Mouse (Mus musculus) thymus, postnatal 4 days (tissue): ENCODE measurements around the gene Plb1.

Experiments used
- DNase-seq: peaks from one replicate; pipeline ENCODE4 v3.0.0; 2021

Gene Plb1

GRCm38 (mm10) chr5:32261251-32261650 is 28.7 kb downstream of the Plb1 start:
- no peak for DNase-seq

DNA sequence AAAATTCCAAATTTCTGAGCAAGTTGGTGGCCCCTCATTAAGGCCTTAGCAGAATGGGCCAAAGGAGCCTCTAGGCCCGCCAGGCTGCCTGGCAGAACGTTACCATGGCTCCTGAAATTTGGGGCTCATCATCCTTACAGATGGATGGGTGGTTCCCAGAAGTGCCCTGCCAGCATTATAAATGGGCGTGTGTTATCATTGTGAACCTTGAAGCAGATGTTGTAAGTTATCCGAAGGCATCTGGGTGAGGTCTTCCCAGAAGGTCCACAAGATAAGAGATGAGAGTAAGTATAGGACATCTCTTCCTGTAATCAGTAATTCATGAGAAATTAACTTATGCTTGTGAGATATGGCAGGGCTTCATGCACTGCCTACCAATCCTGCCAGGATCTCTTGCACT is 30.0 kb downstream of the Plb1 start:
- DNase-seq = no peak

DNA sequence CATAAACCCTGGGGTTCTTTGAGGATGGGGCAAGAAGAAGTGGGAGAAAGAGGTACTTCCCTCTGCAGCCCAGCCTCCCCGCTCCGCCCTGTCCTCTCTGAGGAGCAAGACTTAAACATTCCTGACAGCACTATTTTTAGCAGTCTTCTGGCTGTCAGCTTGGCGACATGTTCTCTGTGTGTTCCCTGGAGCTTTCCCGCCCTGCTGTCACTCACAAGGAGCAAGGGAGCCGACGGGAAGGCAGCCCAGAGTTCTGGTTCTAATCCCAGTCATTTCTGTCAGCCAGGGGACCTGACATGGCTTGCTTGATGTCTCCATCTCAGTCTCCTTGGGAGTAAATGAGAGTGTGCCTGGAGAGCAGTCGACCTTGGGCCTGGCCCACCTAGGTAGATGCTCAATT is 40.0 kb downstream of the Plb1 start:
- no peak for DNase-seq

DNA sequence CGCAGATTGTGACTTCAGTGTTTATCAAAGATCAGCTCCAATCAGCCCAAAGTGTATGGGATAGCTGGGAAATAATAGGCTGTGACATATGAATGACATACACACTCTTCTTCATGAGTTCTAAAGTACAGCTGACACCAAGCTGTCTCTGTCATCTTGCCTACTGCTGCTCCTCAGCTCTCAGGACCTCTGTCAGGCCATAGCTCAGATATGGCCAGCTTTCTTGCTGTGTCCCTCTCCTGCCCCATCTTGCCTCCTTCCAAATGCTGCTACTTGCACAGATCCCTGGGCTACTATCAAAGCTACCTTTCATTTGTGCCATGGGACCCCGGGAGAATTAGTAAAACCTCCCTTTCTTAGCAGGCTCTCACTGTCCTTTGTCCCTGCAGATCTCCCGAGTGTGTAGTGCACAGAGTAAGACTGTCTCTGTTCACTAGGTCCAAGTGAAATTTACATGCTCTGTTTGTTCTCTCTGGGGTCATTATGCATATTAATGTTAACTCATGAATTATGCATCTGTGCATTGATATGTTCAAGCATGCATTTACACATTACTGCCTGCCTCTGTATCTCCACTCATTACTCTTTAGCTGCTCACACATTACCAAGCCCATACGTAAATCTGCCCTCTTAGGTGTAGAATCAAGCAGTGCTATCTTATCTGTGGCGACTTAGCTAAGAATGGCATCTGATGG is 45.6 kb downstream of the Plb1 start:
- no peak for DNase-seq

- DNase-seq = no peak
Measured at GRCm38 (mm10) chr5:32280066-32280465, 47.6 kb downstream of the Plb1 start.

GRCm38 (mm10) chr5:32282345-32282744 is 49.8 kb downstream of the Plb1 start:
- no peak for DNase-seq

DNA sequence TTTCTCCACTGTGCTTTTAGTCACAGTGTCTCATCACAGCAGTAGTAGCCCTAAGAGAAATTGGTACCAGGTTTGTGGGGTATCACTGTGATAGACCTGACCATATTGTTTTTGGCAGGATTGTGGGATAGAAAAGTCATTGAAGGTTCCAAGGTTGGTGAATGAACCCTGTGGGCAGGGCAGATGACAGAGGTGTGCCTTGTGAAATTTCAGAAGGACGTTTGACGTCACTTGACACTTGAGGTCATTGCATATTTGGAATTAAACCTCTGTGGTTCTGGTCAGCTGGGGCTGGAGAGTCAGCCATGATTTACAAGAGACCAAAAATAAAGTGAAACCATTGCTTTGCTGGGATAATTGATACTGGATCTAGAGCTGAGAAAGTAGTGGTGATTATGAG is 50.9 kb downstream of the Plb1 start:
- DNase-seq = no peak

DNA sequence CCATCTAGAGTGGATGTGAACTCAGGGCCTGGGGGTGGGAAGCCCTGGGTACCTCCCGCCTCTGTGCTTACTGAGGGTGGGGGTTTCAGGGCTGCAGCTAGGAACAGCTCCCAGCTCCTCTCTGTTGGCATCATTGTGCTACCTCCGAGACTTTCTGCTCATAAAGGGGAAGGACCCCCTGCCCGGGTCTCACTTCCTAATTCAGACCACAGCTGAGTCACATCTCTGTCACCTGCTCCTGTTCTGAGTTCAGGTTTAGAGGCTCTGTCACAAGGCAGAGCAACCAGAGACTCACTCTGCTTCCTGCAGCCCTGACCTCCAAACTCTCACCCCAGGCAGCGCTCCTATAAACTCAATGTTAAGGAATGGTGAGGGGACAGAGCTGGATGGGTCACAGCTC is 53.8 kb downstream of the Plb1 start:
- DNase-seq = no peak

- DNase-seq = no peak
Measured at GRCm38 (mm10) chr5:32288021-32288420, 55.5 kb downstream of the Plb1 start.

GRCm38 (mm10) chr5:32291316-32291715 is 58.8 kb downstream of the Plb1 start:
- DNase-seq = no peak

DNA sequence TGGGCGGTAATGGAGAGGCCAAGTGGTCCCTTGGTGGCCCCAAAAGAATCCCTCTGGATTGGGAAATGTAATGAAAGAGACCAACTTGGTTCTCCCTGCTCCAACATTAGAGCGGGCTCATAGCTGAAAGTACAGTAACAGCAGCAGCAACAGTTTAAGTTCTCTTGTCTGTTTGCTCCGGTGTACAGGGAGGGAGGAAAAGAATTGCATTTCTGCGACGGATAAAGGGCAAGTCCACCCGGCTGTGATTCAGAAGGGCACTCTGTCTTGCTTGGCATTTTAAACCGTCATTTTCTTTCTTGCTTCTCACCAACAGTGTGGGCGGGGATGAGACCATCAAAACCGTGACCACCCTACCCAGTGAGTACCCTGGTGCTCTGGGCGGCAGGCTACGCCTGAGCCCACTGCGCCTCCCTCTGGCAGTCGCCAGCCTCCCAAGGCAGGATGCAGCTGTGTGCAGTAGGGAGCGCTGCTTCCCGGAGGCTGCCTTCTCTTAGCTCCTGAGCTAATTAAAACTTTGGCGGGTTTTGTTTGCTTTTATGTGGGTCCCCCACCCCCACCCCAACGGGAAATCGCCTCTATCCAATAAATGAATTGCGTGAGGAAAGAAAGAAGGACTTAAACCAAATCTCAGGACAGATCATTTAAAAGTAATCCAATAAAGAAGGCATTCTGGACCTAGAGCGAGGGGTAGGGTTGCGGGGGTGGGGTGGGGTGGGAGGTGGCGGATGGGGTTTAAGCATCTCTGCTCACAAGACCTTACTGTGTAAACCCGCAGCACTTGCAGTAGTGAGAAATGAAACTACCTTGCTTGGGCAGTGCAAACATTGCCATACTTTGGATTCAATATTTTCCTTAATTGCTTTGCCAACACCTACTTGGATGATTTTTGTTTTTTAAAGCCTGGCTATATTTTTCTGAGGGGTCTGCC is 70.7 kb downstream of the Plb1 start:
- peak; percentile 73 for DNase-seq

GRCm38 (mm10) chr5:32307106-32307505 is 74.6 kb downstream of the Plb1 start:
- DNase-seq = no peak

GRCm38 (mm10) chr5:32308647-32309046 is 76.1 kb downstream of the Plb1 start:
- no peak for DNase-seq

DNA sequence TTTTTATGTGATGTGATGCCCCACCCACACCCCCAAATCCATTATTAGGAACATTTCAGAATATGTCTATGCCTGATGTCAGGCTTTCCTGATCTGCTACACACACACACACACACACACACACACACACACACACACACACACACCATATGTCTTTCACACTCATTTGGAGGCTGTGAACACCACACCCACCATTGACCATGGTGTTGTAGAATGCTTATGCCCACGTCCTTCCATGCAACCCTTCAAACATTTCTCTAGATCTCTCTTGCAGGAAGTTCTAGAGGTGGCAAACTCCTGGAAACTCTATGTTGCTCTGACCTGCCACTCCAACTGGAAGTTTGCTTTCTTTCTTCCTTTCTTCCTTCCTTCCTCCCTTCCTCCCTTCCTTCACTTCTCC is 77.2 kb downstream of the Plb1 start:
- DNase-seq = no peak

DNA sequence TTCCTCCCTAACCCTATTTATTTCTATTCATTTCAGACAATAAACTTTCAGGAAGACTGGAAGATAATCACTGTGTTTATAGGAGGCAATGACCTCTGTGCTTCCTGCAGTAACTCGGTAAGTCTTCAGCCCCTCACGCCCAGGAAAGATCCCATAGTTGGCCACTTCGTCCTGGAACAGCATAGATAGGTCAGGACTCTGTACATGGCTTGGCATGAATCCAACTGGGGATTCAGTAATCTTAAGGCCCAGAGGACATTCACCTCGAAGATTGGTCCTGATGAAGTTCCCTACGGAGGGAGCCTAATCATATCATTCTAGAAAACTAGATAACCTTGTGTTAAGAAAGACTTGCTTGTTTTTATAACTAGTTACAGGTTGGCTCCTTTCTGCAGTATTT is 78.3 kb downstream of the Plb1 start:
- no peak for DNase-seq

- no peak for DNase-seq
Measured at GRCm38 (mm10) chr5:32311589-32312166, 79.2 kb downstream of the Plb1 start.

GRCm38 (mm10) chr5:32313671-32314070 is 81.2 kb downstream of the Plb1 start:
- peak; percentile 69 for DNase-seq

DNA sequence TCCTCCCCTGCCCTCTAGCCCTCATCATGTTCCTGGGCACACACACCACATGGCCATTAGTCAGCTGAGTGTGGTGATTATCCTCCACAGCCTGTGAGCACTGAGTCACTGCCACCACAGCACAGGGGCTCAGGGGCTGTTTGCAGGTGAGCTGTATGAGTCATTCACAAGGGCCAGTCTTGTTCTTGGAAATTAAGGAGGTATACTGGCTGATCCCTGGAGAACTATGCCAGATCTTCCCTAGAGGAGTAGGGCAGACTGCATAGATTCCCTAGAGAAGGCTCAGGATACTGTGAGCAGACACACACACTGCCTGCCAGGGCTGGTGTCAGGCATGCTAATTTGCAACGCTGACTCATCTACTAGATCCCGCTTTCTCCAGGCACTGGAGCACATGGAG is 82.2 kb downstream of the Plb1 start:
- DNase-seq = no peak

DNA sequence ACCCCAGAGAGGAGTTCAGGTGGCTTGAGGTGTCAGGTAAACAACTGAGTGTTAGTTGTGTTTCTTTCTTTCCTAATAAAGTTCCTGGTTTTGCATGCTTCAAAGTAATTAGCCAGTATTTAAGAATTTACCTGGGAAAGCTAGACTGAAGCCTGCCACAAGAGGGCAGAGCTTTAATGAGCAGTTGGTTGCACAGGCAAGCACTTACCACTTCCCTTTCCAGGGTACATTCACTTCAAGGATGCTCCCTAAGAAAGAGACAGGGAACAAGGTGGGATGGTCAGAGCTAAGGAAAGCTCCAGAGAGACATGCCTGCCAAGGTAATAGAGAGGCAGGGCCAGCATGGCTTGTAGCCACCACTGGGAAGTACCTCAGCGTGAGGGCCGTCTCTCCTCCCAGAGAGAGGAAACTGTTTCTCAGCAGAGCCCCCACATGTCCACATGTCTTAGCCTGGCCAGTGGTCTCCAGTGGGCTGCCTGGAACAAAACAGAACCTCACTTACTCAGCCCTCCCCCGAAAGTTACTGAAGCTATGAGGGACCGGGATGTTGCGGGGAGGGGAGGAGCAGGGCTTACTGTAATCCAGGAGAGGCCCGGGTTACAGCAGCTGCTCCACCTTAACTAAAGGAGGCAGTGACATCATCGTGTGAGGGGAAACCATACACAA is 89.8 kb downstream of the Plb1 start:
- DNase-seq = peak; percentile 42

GRCm38 (mm10) chr5:32328139-32328538 is 95.6 kb downstream of the Plb1 start:
- DNase-seq = no peak

DNA sequence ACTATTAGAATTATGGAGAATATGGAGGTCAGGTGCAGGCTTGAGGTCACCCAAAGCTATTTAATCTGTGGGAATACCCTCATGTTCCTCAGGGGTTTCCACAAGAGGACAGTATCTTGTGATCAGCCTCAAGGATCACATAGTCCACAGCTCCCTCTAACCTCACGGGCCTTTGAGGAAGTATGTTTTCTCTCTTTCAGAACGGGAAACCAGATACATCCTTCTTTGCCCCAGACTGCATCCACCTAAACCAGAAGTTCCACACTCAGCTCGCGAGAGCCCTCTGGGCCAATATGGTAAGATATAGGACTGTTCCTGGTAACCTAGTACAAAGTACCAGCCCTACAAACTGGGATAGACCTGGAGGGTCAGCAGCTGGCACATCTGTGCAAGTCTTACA is 100.1 kb downstream of the Plb1 start:
- no peak for DNase-seq

DNA sequence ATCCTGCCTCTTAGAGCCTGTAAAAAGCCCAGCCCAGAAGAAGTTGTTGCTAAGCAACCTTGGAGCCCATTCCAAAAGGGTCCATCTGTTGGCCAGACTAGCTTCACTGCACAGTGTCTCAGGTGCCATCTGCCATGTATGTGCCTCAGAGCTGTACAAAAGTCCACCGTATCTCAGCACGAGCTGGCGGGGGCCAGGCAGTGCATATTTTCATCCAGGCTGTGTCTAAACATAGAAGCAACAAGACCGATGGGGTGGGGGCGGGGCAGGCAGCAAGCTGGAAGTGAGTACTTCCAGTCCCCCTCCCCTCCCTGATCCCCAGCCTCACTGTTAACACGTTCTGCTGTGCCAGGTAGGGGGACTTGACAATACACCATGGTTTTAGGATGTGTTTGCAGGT is 102.7 kb downstream of the Plb1 start:
- DNase-seq = no peak

DNA sequence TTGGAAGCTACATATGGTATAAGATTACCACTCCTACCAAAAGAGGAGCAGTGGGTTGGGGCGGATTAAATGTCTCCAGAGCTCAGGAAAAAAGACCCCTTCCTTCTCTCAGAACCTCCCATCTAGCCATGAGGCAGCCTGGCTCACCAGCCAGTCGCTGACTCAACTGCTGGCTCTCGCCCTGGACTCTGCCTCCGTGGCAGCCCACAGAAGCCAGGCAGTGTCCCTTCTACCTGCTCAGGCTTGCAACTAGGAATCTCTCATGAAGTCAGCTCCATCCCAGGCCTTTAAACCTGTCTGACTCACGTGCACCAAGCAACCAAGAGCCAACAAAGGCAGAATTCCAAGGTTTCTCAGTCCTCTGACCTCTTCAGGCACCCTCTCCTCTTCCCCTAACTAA is 103.6 kb downstream of the Plb1 start:
- DNase-seq = no peak
